Mouse (Mus musculus): ENCODE results near the gene Dgkz. TPM values are rescaled to one million over a fixed set of nuclear protein-coding genes. Genes with fewer than 3 reads are reported as not detected.

Dgkz gene
- polyA plus RNA-seq, 1 experiment from 2014 or later: 47.9 TPM

GRCm38 (mm10) chr2:91953825-91954224 lies 21.8 kb downstream of the Dgkz start:
- H3K9me3 ChIP-seq (ENCODE audit: control insufficient read depth, low read depth, low read length): no peaks in the 10 kb centered on the region
- no peak overlapping the region for H3K4me3 ChIP-seq (ENCODE audit: low read depth, low read length)
- no peak overlapping the region for H3K9ac ChIP-seq (replicated peaks; ENCODE audit: low read depth, low read length)
- H3K27me3 ChIP-seq (ENCODE audit: control insufficient read depth, insufficient read depth, low read length): no peaks in the 10 kb centered on the region
- H3K36me3 ChIP-seq (ENCODE audit: control insufficient read depth, insufficient read depth, low read length): no peaks in the 10 kb centered on the region
- WGBS: 9% methylated on average over 5 of the region's 5 CpGs
- peaks cover 49% of the 10 kb centered on the region for H3K4me1 ChIP-seq (ENCODE audit: control insufficient read depth, insufficient read depth, low read length)
- peak; percentile 51 for ATAC-seq (ENCODE audit: insufficient number of reproducible peaks, insufficient read depth, low FRiP score, low read depth)
- H3K27ac ChIP-seq (ENCODE audit: low read length): peak overlapping the region; percentile 55; the same call in 1 of the 2 replicates
- no peak overlapping the region for H3K4me2 ChIP-seq (replicated peaks; ENCODE audit: low read depth, low read length)

- no peaks in the 10 kb centered on the region for H3K36me3 ChIP-seq (ENCODE audit: control insufficient read depth, insufficient read depth, low read length)
- no peak overlapping the region for H3K9ac ChIP-seq (replicated peaks; ENCODE audit: low read depth, low read length)
- no peaks in the 10 kb centered on the region for H3K27me3 ChIP-seq (ENCODE audit: control insufficient read depth, insufficient read depth, low read length)
- peaks cover 50% of the 10 kb centered on the region for H3K4me1 ChIP-seq (ENCODE audit: control insufficient read depth, insufficient read depth, low read length)
- H3K4me3 ChIP-seq (ENCODE audit: low read depth, low read length): no peak overlapping the region
- H3K4me2 ChIP-seq (replicated peaks; ENCODE audit: low read depth, low read length): peak overlapping the region; percentile 32
- WGBS: 14% methylated on average over 15 of the region's 15 CpGs
- no peaks in the 10 kb centered on the region for H3K9me3 ChIP-seq (ENCODE audit: control insufficient read depth, low read depth, low read length)
- H3K27ac ChIP-seq (ENCODE audit: low read length): peak overlapping the region; percentile 80; the same call in 1 of the 2 replicates
- peak; percentile 56; the same call in 1 of the 2 replicates for ATAC-seq (ENCODE audit: insufficient number of reproducible peaks, insufficient read depth, low FRiP score, low read depth)
Measured at GRCm38 (mm10) chr2:91950275-91951085, 25.2 kb downstream of the Dgkz start.

DNA sequence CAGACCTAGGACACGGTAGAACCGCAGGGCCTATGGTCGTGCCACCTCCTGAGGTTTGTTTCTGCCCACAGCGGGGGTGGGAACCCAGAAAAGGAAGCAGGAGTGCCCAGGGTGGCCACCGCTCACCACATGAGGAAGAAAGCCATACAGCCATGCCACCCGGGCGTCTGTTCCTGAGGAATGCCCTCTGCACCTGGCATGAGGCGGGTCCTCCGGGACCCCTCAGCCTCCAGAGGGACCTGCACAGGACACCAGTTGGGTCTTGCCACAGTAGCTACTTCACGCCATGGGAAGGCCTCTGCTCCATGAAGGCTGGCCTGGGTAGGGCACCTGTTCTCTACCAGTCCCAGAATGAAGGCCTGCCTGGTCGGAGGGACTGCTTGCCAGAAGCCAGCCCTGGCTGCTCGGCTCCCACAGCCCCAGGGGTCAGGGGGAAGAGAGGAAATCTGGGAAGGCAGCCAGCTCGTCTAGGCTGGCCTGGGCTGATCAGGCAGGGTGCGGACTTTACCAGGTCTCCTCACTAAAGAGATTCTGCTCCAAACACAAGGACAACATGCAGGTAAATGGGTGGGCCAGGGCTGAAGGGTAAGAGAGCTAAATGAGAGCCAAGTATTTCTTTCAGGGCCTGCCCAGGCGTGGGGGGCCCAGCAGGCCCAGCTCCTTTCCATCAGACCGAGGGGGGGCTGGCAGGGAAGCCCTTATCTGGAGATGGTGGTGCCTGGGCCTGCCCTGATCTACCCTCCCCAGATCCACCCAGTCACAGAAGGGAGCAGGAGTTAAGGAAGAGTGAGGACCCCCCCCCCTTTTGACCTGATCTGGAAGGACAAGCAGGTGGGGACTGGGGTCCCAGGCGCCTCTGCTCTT lies 26.0 kb downstream of the Dgkz start:
- peaks cover 47% of the 10 kb centered on the region for H3K4me1 ChIP-seq (ENCODE audit: control insufficient read depth, insufficient read depth, low read length)
- WGBS: 52% methylated on average over 17 of the region's 17 CpGs
- H3K27ac ChIP-seq (ENCODE audit: low read length): peak overlapping the region; percentile 80
- ATAC-seq (ENCODE audit: insufficient number of reproducible peaks, insufficient read depth, low FRiP score, low read depth): peak; percentile 43
- no peaks in the 10 kb centered on the region for H3K9me3 ChIP-seq (ENCODE audit: control insufficient read depth, low read depth, low read length)
- peak overlapping the region; percentile 30 for H3K9ac ChIP-seq (replicated peaks; ENCODE audit: low read depth, low read length)
- H3K27me3 ChIP-seq (ENCODE audit: control insufficient read depth, insufficient read depth, low read length): no peaks in the 10 kb centered on the region
- H3K36me3 ChIP-seq (ENCODE audit: control insufficient read depth, insufficient read depth, low read length): no peaks in the 10 kb centered on the region
- H3K4me2 ChIP-seq (replicated peaks; ENCODE audit: low read depth, low read length): peak overlapping the region; percentile 32
- no peak overlapping the region for H3K4me3 ChIP-seq (ENCODE audit: low read depth, low read length)

DNA sequence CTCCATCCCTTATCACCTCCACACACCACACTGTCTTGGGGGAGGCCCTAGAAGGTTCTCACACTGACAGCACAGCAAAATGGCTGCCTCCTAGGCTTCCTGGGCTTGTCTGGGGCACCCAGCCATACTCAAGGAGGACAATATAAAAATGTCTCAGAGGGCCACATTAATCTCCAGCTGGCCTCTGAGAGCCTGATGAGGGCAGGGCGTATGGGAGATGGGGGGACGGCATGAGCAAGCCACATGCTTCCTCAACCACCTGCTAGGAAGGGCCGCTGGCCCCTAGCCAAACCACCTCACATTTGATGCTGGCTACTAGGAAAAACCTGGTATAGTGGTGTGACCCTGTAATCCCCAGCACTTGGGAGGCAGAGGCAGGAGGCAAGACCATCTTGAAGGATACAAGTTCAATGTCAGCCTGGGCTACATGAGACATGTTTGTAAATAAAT lies 26.8 kb downstream of the Dgkz start:
- no peak overlapping the region for H3K4me2 ChIP-seq (replicated peaks; ENCODE audit: low read depth, low read length)
- WGBS: 82% methylated on average over 3 of the region's 3 CpGs
- H3K27me3 ChIP-seq (ENCODE audit: control insufficient read depth, insufficient read depth, low read length): no peaks in the 10 kb centered on the region
- H3K4me3 ChIP-seq (ENCODE audit: low read depth, low read length): no peak overlapping the region
- no peak overlapping the region for H3K27ac ChIP-seq (ENCODE audit: low read length)
- H3K36me3 ChIP-seq (ENCODE audit: control insufficient read depth, insufficient read depth, low read length): peaks cover 2% of the 10 kb centered on the region; the same call in 1 of the 2 replicates
- H3K9ac ChIP-seq (replicated peaks; ENCODE audit: low read depth, low read length): no peak overlapping the region
- H3K4me1 ChIP-seq (ENCODE audit: control insufficient read depth, insufficient read depth, low read length): peaks cover 47% of the 10 kb centered on the region
- ATAC-seq (ENCODE audit: insufficient number of reproducible peaks, insufficient read depth, low FRiP score, low read depth): no peak
- no peaks in the 10 kb centered on the region for H3K9me3 ChIP-seq (ENCODE audit: control insufficient read depth, low read depth, low read length)

- Histone ChIP-seq H3K4me3 (ENCODE audit: low read depth, low read length) (no peak overlapping the region), H3K36me3 (ENCODE audit: control insufficient read depth, insufficient read depth, low read length) (peaks cover 8% of the 10 kb centered on the region; the same call in 1 of the 2 replicates), H3K9ac (replicated peaks; ENCODE audit: low read depth, low read length) (no peak overlapping the region), H3K27me3 (ENCODE audit: control insufficient read depth, insufficient read depth, low read length) (no peaks in the 10 kb centered on the region), H3K27ac (ENCODE audit: low read length) (no peak overlapping the region), H3K9me3 (ENCODE audit: control insufficient read depth, low read depth, low read length) (no peaks in the 10 kb centered on the region), H3K4me2 (replicated peaks; ENCODE audit: low read depth, low read length) (no peak overlapping the region), H3K4me1 (ENCODE audit: control insufficient read depth, insufficient read depth, low read length) (peaks cover 41% of the 10 kb centered on the region)
- no peak for ATAC-seq (ENCODE audit: insufficient number of reproducible peaks, insufficient read depth, low FRiP score, low read depth)
- WGBS: 75% methylated on average over 6 of the region's 6 CpGs
Measured at GRCm38 (mm10) chr2:91948151-91948509, 27.5 kb downstream of the Dgkz start.

DNA sequence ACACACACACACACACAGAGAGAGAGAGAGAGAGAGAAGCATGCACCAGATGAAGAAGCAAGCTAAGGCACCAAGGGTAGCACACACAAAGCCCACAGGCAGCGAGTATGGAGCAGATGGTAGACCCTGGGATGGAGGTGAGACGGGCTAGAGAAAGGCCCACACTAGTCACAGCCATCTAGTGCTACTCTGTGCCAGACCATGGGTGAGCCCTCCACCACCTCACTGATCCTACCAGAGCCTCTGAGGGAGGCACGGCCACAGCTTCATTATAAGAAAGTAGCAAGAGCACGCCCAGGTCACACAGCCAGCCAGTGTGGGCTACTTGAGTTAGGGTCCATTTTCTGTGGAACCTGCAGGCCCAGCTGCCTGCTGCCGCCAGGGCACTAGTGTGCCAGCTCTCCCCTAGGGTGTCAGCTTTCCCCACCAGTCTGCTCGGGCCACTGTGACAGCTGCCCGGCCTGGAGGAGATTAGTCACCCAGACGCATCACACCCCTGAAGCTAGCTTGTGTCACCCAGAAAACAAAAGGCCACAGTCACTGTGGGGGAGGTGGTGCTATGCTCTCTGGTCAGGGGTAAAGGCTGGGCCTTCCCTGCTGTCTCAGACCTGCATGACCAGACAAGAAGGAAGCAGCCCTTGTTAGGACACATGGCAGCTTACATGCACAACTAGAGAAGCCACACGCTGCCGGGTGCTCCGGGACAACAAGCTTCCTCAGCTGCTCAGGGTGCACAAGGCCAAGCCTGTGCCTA lies 28.1 kb downstream of the Dgkz start:
- Histone ChIP-seq H3K27ac (ENCODE audit: low read length) (no peak overlapping the region), H3K4me2 (replicated peaks; ENCODE audit: low read depth, low read length) (no peak overlapping the region), H3K4me1 (ENCODE audit: control insufficient read depth, insufficient read depth, low read length) (peaks cover 41% of the 10 kb centered on the region), H3K4me3 (ENCODE audit: low read depth, low read length) (no peak overlapping the region), H3K9ac (replicated peaks; ENCODE audit: low read depth, low read length) (no peak overlapping the region), H3K36me3 (ENCODE audit: control insufficient read depth, insufficient read depth, low read length) (peaks cover 8% of the 10 kb centered on the region; the same call in 1 of the 2 replicates), H3K9me3 (ENCODE audit: control insufficient read depth, low read depth, low read length) (no peaks in the 10 kb centered on the region), H3K27me3 (ENCODE audit: control insufficient read depth, insufficient read depth, low read length) (no peaks in the 10 kb centered on the region)
- no peak for ATAC-seq (ENCODE audit: insufficient number of reproducible peaks, insufficient read depth, low FRiP score, low read depth)
- WGBS: 67% methylated on average over 11 of the region's 11 CpGs

- no peak overlapping the region for H3K4me2 ChIP-seq (replicated peaks; ENCODE audit: low read depth, low read length)
- no peak overlapping the region for H3K9ac ChIP-seq (replicated peaks; ENCODE audit: low read depth, low read length)
- 0 out of 2 replicates have a peak, but pooled peaks have one; percentile 15 for ATAC-seq (ENCODE audit: insufficient number of reproducible peaks, insufficient read depth, low FRiP score, low read depth)
- no peak overlapping the region for H3K4me3 ChIP-seq (ENCODE audit: low read depth, low read length)
- peaks cover 11% of the 10 kb centered on the region; the same call in 1 of the 2 replicates for H3K36me3 ChIP-seq (ENCODE audit: control insufficient read depth, insufficient read depth, low read length)
- WGBS: 48% methylated on average over 6 of the region's 6 CpGs
- H3K27ac ChIP-seq (ENCODE audit: low read length): no peak overlapping the region
- no peaks in the 10 kb centered on the region for H3K27me3 ChIP-seq (ENCODE audit: control insufficient read depth, insufficient read depth, low read length)
- H3K9me3 ChIP-seq (ENCODE audit: control insufficient read depth, low read depth, low read length): no peaks in the 10 kb centered on the region
- peaks cover 41% of the 10 kb centered on the region for H3K4me1 ChIP-seq (ENCODE audit: control insufficient read depth, insufficient read depth, low read length)
Measured at GRCm38 (mm10) chr2:91946836-91947235, 28.8 kb downstream of the Dgkz start.

DNA sequence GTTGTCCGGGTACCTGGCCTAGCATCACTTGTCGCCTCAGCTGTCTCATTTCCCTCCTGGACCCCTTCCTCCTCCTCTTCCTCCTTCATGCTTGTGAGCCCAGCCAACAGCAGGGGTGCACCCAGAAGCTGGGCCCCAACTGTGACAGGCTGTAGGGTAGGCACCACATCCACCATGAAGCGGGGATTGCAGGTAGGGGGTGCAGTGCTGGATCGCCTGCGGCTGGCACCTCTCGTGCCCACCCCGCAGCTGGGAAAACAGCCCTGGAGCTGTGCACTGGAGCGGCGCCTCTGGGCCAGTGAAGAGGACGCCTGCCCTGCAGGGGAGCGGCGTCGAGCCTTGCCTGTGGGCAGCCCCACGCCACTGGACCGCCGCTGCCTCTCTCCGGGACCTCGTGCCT lies 30.2 kb downstream of the Dgkz start, which contains the start of gene Gm9821:
Gm9821 (plus strand) TSS at position 221 of the 400 bp plus-strand sequence.
- no peak within 1 kb of the TSS for H3K4me3 ChIP-seq (ENCODE audit: low read depth, low read length)
- no peaks in the 10 kb centered on the region for H3K9me3 ChIP-seq (ENCODE audit: control insufficient read depth, low read depth, low read length)
- no peaks in the 10 kb centered on the region for H3K27me3 ChIP-seq (ENCODE audit: control insufficient read depth, insufficient read depth, low read length)
- H3K27ac ChIP-seq (ENCODE audit: low read length): no peak within 1 kb of the TSS; the same call in 1 of the 2 replicates
- peaks cover 37% of the 10 kb centered on the region for H3K4me1 ChIP-seq (ENCODE audit: control insufficient read depth, insufficient read depth, low read length)
- H3K36me3 ChIP-seq (ENCODE audit: control insufficient read depth, insufficient read depth, low read length): peaks cover 16% of the 10 kb centered on the region
- no peak within 1 kb of the TSS for H3K9ac ChIP-seq (replicated peaks; ENCODE audit: low read depth, low read length)
- WGBS: 94% methylated on average over 18 of the region's 18 CpGs
- no peak within 1 kb of the TSS for H3K4me2 ChIP-seq (replicated peaks; ENCODE audit: low read depth, low read length)
- no peak for ATAC-seq (ENCODE audit: insufficient number of reproducible peaks, insufficient read depth, low FRiP score, low read depth)

All from stomach, embryonic 14.5 days (tissue).